Mouse (Mus musculus) embryo, embryonic 10.5 days (tissue): Measurements from ENCODE around the gene Adgrf3.

Experiments used
- DNase-seq: peaks from one replicate; pipeline ENCODE4 v3.0.0-alpha.2; 2015; ENCODE audit warnings: low spot score

Gene Adgrf3

DNA sequence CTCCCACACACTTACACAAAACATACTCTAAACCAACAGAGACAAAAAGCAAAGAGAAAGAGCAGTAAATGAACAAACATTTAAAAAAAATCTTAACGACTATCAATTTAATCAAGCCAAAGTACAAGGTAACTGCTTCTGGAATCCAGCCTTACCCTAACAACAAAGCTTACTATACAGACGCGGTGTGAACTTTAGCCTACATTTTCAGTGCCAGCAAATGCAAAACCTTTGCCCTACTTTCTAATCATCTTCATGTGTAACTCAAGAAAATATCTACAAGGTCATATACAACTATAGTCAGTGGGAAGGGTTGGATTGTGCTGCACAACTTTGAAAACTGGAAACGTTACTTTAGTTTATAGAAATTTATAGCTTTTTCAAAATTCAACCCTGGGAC, 53.5 kb downstream of the Adgrf3 start:
- DNase-seq, result no peak

DNA sequence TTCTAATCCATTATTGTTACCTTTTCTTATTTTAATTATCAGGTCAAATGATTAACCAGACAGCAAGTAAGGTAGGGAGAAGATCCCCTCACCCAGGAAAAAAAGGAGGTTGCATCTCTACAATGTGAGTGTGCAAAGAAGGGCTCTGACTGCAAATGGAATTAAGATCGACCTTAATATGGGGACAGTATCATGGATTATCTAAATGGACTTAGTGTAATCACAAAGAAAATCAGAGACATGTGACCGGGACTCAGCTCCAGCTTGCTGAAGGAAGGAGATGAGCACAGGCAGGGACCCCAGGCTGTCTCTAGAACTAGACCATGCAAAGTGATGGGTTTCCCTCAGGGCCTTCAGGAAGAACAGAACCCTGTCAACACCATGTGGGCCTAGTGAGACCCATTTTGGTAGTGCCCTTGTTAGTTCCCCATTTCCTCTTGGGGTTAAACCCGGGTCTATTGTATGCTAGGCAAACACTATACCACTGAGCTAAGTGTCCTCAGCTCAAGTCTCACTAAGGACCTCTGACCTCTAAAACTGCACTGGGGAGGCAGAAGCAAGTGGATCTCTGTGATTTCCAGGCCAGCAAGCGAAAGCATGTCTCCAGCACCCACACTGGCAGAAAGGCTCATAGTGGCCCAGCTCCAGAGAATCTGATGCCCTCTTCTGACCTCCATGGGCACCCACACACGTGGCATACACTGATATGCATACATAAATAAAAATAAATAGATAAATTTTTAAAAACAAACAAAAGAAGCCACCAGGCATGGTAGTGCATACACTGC, 57.2 kb downstream of the Adgrf3 start:
- no peak for DNase-seq

DNA sequence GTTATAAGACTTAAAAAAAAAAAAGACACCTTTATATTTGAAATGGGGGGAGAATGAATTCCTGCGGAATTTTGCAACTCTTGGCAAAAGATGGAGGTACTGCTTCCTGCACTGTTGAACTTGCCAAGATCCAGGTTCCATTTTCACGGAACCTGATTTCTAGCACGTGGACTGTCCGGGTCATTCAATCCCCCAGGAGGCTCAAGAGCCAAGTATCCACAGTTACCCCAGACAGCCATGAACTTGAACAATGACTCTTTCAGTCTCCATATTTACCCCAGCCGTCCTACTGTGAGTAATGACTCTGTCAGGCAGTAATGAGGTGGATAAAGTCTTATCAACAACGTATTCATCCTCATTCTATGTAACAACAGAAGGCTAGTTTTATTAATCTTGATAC, 59.0 kb downstream of the Adgrf3 start:
- DNase-seq, result no peak
